In genomic region chr4:140880207-140880606, GRCm38 (mm10) we compare ENCODE assay signal across 16 mouse cellular contexts. TPM values are rescaled to one million over a fixed set of nuclear protein-coding genes. Genes with fewer than 3 reads are reported as not detected.
"Had no signal": no experiment of that assay in that cellular context is flagged by ENCODE, and none has a peak within 500 bp of the region (broad histone marks: within the 10 kb centered on the region; RNA-seq: fewer than 3 reads in every experiment).

No protein-coding gene starts in this region.

- ATAC-seq: lung, postnatal 0 days; midbrain, embryonic 15.5 days had no signal

- H3K36me3 ChIP-seq: liver, embryonic 13.5 days; midbrain, embryonic 12.5 days; midbrain, embryonic 15.5 days; neural tube, embryonic 12.5 days; neural tube, embryonic 15.5 days had no signal

- H3K4me1 ChIP-seq: liver, embryonic 13.5 days; midbrain, embryonic 15.5 days; neural tube, embryonic 15.5 days had no signal

- H3K27me3 ChIP-seq: midbrain, embryonic 12.5 days; midbrain, embryonic 15.5 days; neural tube, embryonic 12.5 days; neural tube, embryonic 15.5 days had no signal

- H3K4me3 ChIP-seq: left cerebral cortex, adult 2 months; liver, embryonic 13.5 days; midbrain, embryonic 12.5 days; midbrain, embryonic 15.5 days; neural tube, embryonic 12.5 days; neural tube, embryonic 15.5 days had no signal

- H3K9ac ChIP-seq: liver, embryonic 13.5 days; lung, embryonic 14.5 days; midbrain, embryonic 12.5 days; midbrain, embryonic 15.5 days; neural tube, embryonic 12.5 days; neural tube, embryonic 15.5 days had no signal

- H3K27ac ChIP-seq: kidney, postnatal 0 days; left cerebral cortex, adult 2 months; liver, embryonic 13.5 days; macrophage; midbrain, embryonic 12.5 days; midbrain, embryonic 15.5 days; neural tube, embryonic 12.5 days; neural tube, embryonic 15.5 days had no signal

- H3K9me3 ChIP-seq: midbrain, embryonic 15.5 days; neural tube, embryonic 15.5 days had no signal

- DNase-seq: liver, embryonic 13.5 days; lung, embryonic 14.5 days; right cerebral cortex, postnatal 25 days; thymus, adult 2 months; thymus, postnatal 14 days; thymus, postnatal 4 days had no signal

- H3K4me2 ChIP-seq: liver, embryonic 13.5 days; lung, embryonic 14.5 days; midbrain, embryonic 12.5 days; midbrain, embryonic 15.5 days; neural tube, embryonic 12.5 days; neural tube, embryonic 15.5 days had no signal

RNA-seq across cellular contexts. Expression of gene Padi1, which starts 34.6 kb away (rescaled TPM):
- polyA plus RNA-seq: liver, embryonic 16.5 days; macrophage; small intestine, adult 2 months had no signal
